Mouse (Mus musculus) kidney, postnatal 25 days (tissue): ENCODE data around the gene Krt1.

ENCODE experiments used
- DNase-seq, 2 experiments: peaks; one replicate each; pipeline ENCODE4 v3.0.0; 2021; ENCODE audit warnings: mixed read lengths in 2 of 2

Gene Krt1

DNA sequence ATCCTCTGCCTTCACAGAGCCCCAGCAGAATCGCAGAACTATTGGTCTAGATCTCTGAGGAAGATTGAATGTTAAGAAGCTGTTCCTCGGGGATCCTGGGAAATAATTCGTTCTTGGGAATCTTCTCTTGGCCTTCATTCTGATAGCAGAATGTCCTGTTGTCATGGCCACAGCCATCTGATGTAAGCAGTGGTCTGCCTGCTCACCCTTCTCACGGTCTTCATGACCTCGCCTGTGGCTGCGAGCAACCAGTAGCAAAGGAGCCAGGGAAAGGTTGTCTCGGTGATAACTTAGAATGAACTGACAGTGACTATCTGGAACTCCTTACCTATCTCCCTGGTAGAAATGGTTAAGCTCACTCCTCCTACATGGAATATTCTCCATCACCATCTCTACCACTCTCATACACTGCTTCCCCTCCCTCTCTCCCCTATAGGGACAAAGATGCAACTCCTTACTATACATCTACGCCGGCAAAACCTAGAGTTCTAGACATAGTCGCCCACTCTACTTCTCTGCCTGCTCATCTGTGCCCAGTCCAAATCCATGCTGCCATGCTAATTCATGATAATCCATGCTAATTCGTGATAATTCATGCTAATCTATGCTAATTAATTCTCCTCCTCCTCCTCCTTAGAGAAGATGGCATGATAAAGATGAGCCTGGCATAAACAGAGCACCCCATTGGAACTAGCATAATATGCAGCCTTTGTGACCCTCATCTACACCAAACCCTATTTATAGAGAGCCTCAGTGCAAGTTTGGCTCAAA, 47.4 kb downstream of the Krt1 start:
- DNase-seq: no peak

- DNase-seq: no peak
These were observed 48.2 kb downstream of the Krt1 start, which contains the start of gene Krt73 for GRCm38 (mm10) chr15:101802296-101802835. TSS of gene Krt73 (minus strand) at chr15:101802346.
